Mouse (Mus musculus): ENCODE data around the gene Teddm2. TPM values are rescaled to one million over a fixed set of nuclear protein-coding genes. Genes with fewer than 3 reads are reported as not detected.

Gene Teddm2
- total and polyA plus RNA-seq, 2 experiments from 2014 or later, result 2.5 to 2.9 TPM

DNA sequence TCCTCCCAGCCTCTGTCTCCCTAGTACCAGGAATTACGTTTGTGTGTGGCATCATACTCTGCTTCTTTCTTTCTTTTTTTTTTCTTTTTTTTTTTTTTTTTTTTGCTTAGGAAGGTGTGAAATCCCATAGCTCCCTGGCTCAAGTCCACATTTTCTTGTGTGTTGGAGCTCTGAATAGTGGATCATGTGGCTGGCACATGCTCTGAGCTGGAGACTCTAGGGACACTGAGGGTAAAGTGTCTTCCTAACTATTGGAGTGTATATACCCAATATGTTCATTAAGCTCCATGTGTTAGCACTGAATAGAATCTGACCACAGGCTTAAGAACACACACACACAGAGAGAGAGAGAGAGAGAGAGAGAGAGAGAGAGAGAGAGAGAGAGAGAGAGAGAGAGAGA, 33.7 kb upstream of the Teddm2 start:
- no peaks in the 10 kb centered on the region for H3K4me1 ChIP-seq (ENCODE audit: insufficient read depth)
- DNase-seq, result no peak
- no peak overlapping the region for H3K4me2 ChIP-seq (ENCODE audit: low read depth)
- no peak for TF ChIP-seq CTCF (IDR thresholded peaks at IDR 0.05; ENCODE audit: low read depth)
- no peak overlapping the region for H3K4me3 ChIP-seq (ENCODE audit: low read depth, low read length)
- WGBS, result 67% methylated on average over 1 of the region's 1 CpGs
- H3K27me3 ChIP-seq (ENCODE audit: insufficient read depth, low read length), result no peaks in the 10 kb centered on the region
- H3K9me3 ChIP-seq (ENCODE audit: low read length), result no peaks in the 10 kb centered on the region
- H3K36me3 ChIP-seq (ENCODE audit: insufficient read depth), result no peaks in the 10 kb centered on the region
- no peak overlapping the region for H3K9ac ChIP-seq
- no peak overlapping the region for H3K27ac ChIP-seq (ENCODE audit: low read depth, low read length)
- no peak for ATAC-seq

DNA sequence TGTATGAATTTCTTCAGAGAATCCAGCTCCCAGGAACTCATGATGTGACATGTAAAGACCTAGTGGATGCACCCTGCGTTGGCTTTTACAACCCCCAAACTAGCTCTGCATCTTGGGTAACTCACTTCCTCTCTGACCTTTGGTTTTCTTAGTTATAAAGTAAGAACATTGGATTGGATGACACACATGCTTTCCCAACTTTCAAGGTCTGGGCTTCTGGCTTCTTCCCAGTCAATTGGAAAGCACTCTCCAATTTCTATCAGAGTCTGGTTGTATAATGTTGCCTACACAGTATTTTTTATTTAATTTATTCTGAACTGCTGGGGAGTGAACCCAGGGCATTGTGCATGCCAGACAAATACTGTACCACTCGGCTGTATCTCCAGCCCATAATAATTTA, 30.4 kb upstream of the Teddm2 start:
- 72% methylated on average over 2 of the region's 2 CpGs for WGBS
- no peak overlapping the region for H3K4me2 ChIP-seq (ENCODE audit: low read depth)

DNA sequence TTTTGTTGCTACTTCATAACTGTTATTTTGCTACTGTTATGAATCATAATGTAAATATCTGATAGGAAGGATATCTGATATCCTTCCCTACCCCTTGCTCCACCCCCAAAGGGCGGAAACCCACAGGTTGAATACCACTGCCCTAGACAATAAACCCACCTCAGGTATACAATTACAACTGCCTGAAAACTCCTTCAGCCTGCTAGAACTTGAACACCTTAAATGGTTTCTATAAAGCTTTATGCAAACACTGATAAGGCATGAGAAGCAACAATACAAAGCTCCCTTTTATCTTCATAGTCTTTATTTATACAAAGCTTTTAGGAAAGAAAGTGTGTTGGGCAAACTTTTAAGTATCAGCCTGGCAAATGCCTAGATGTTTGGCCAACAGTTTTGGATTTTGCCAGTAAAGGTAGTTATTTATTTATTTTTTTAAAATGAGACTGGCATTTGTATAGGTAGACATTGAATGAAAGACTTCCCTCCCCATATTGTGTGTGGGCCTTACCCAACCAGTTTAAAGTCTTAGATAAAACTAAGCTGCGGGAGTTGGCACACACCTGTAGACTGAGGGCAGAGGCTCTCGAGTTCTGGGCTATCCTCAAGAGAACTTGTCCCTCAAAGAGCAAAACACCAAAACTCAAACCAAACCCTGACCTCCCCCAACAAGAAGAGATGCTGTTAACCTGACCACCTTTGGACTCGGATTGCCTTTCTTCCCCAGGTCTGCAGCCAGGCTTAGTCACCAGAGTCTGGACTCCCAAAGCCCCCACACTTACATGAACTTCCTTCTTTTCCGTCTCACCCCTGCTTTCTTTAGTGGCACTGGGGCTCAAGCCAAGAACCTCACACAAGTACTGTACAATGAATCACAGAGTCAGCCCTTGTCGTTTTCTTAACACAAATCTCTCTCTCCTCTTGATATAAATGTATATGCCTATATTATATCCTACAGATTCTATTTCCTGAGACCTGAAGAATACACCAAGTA, 24.7 kb upstream of the Teddm2 start:
- no peak overlapping the region for H3K4me2 ChIP-seq (ENCODE audit: low read depth)
- no peaks in the 10 kb centered on the region for H3K4me1 ChIP-seq (ENCODE audit: insufficient read depth)
- no peak overlapping the region for H3K27ac ChIP-seq (ENCODE audit: low read depth, low read length)
- ATAC-seq (no peak), DNase-seq (no peak)
- H3K9ac ChIP-seq, result no peak overlapping the region
- no peaks in the 10 kb centered on the region for H3K27me3 ChIP-seq (ENCODE audit: insufficient read depth, low read length)
- H3K9me3 ChIP-seq (ENCODE audit: low read length), result no peaks in the 10 kb centered on the region
- H3K36me3 ChIP-seq (ENCODE audit: insufficient read depth), result no peaks in the 10 kb centered on the region
- 87% methylated on average over 6 of the region's 6 CpGs for WGBS
- H3K4me3 ChIP-seq (ENCODE audit: low read depth, low read length), result no peak overlapping the region
- no peak for TF ChIP-seq CTCF (IDR thresholded peaks at IDR 0.05; ENCODE audit: low read depth)

More for the DNA sequence above, 30.4 kb upstream of the Teddm2 start:
- H3K27me3 ChIP-seq (ENCODE audit: insufficient read depth, low read length), result no peaks in the 10 kb centered on the region
- no peak overlapping the region for H3K27ac ChIP-seq (ENCODE audit: low read depth, low read length)
- no peak for TF ChIP-seq CTCF (IDR thresholded peaks at IDR 0.05; ENCODE audit: low read depth)
- ATAC-seq (no peak), DNase-seq (no peak)
- H3K36me3 ChIP-seq (ENCODE audit: insufficient read depth), result no peaks in the 10 kb centered on the region
- no peak overlapping the region for H3K9ac ChIP-seq
- H3K9me3 ChIP-seq (ENCODE audit: low read length), result no peaks in the 10 kb centered on the region
- H3K4me3 ChIP-seq (ENCODE audit: low read depth, low read length), result no peak overlapping the region
- H3K4me1 ChIP-seq (ENCODE audit: insufficient read depth), result no peaks in the 10 kb centered on the region

DNA sequence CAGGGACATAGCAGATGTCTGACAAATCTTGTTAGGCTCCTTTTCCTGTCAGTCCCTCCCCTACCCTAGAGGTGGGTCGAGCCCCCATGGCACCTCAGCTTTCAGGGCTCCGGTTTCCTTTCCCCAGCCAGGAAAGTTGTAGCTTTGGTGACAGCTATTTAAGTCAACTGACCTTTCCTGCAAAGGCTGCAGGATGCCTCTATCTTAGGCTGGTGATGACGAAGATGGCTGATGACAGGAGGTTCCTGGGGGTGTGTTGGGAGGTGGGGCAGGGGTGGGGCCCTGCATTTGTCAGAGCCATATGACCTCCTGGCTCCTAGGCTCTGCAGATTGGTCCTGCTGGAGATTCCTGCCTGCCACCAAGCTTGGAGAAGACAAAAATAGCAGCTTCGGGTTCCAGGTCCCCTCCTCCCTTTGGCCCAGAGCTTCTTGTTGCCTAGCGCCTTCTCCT, 22.6 kb upstream of the Teddm2 start:
- no peak overlapping the region for H3K27ac ChIP-seq (ENCODE audit: low read depth, low read length)
- no peak overlapping the region for H3K4me2 ChIP-seq (ENCODE audit: low read depth)
- 66% methylated on average over 5 of the region's 5 CpGs for WGBS
- ATAC-seq (no peak), DNase-seq (no peak)
- no peaks in the 10 kb centered on the region for H3K36me3 ChIP-seq (ENCODE audit: insufficient read depth)
- H3K9me3 ChIP-seq (ENCODE audit: low read length), result no peaks in the 10 kb centered on the region
- no peak overlapping the region for H3K4me3 ChIP-seq (ENCODE audit: low read depth, low read length)
- TF ChIP-seq CTCF (IDR thresholded peaks at IDR 0.05; ENCODE audit: low read depth), result no peak
- no peaks in the 10 kb centered on the region for H3K27me3 ChIP-seq (ENCODE audit: insufficient read depth, low read length)
- H3K4me1 ChIP-seq (ENCODE audit: insufficient read depth), result no peaks in the 10 kb centered on the region
- H3K9ac ChIP-seq, result no peak overlapping the region

DNA sequence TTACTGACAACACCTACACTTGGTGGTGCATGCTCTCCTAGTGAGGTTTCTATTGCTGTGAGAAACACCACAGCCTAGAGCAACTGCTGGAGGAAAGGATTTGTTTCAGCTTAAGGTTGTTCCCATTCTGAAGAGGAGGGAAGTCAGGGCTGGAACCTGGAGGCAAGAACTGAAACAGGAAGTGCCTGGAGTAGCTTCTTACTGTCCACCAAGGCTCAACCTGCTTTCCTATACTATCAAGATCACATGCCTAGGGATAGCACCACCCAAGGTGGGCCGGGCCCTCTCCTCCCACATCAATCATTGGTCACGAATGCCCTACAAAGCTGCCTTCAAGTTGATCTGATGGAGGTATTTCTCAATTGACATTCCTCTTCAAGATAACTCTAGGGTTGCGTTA, 21.6 kb upstream of the Teddm2 start:
- DNase-seq (no peak), ATAC-seq (no peak)
- H3K4me2 ChIP-seq (ENCODE audit: low read depth), result no peak overlapping the region
- no peaks in the 10 kb centered on the region for H3K9me3 ChIP-seq (ENCODE audit: low read length)
- H3K4me1 ChIP-seq (ENCODE audit: insufficient read depth), result no peaks in the 10 kb centered on the region
- 94% methylated on average over 3 of the region's 3 CpGs for WGBS
- no peak for TF ChIP-seq CTCF (IDR thresholded peaks at IDR 0.05; ENCODE audit: low read depth)
- H3K36me3 ChIP-seq (ENCODE audit: insufficient read depth), result no peaks in the 10 kb centered on the region
- H3K9ac ChIP-seq, result no peak overlapping the region
- no peak overlapping the region for H3K27ac ChIP-seq (ENCODE audit: low read depth, low read length)
- no peak overlapping the region for H3K4me3 ChIP-seq (ENCODE audit: low read depth, low read length)
- H3K27me3 ChIP-seq (ENCODE audit: insufficient read depth, low read length), result no peaks in the 10 kb centered on the region

DNA sequence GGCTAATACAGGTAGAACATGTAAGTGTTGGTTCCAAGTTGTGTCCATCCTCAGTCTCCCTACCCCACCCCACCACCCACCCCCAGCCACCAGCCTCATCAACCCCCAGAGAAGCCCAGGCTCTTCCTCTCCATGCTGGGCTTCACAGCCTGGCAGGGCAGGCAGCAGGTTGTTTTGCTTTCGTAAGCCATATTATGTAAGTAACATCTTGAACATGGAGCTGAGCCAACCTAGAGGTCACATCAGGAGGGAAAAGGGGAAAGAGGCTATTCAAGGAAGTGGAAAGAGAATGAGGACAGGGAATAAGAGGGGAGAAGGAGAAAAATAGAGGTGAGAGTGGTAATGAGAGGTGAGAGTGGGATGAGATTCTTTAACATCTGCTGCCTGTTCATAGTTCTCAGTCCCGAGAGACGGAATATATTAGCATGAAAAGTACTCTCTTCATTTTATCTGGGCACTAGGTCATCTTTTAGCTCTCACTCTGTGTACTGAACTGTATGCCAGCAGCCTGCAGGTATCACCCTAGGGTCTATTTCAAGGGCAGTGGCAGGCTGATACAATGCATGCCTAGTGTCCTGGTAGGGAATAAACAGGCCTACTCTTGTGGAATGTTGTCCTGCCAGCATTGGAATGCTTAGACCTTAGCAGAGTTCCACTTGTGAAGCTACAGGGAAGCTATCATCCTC, 18.6 kb upstream of the Teddm2 start:
- H3K27me3 ChIP-seq (ENCODE audit: insufficient read depth, low read length), result no peaks in the 10 kb centered on the region
- H3K27ac ChIP-seq (ENCODE audit: low read depth, low read length), result no peak overlapping the region
- H3K9me3 ChIP-seq (ENCODE audit: low read length), result no peaks in the 10 kb centered on the region
- 67% methylated on average over 3 of the region's 3 CpGs for WGBS
- DNase-seq (no peak), ATAC-seq (no peak)
- no peak for TF ChIP-seq CTCF (IDR thresholded peaks at IDR 0.05; ENCODE audit: low read depth)
- no peak overlapping the region for H3K4me3 ChIP-seq (ENCODE audit: low read depth, low read length)
- no peak overlapping the region for H3K9ac ChIP-seq
- H3K4me1 ChIP-seq (ENCODE audit: insufficient read depth), result no peaks in the 10 kb centered on the region
- H3K36me3 ChIP-seq (ENCODE audit: insufficient read depth), result no peaks in the 10 kb centered on the region
- no peak overlapping the region for H3K4me2 ChIP-seq (ENCODE audit: low read depth)

DNA sequence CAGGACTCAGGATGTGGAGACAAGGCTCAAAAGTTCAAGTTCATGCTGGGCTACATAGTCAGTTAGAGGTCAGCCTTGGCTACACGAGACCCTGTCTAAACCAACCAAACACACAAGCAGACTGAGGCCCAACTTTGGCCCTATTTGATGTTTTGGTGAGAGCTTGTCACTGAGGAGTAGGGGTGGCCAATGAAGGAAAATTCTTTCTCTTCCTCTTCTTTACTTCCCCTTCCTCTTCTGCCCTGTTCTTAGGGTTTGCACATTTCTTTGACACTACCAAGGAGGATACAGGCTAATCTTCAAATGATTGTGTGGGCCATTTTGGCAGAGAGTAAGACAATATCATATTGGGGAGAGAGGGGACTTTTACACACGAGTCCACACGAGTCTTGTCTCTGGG, 13.8 kb upstream of the Teddm2 start:
- Histone ChIP-seq H3K4me2 (ENCODE audit: low read depth) (no peak overlapping the region), H3K9ac (no peak overlapping the region), H3K4me3 (ENCODE audit: low read depth, low read length) (no peak overlapping the region), H3K36me3 (ENCODE audit: insufficient read depth) (peaks cover 15% of the 10 kb centered on the region), H3K4me1 (ENCODE audit: insufficient read depth) (no peaks in the 10 kb centered on the region), H3K9me3 (ENCODE audit: low read length) (no peaks in the 10 kb centered on the region), H3K27me3 (ENCODE audit: insufficient read depth, low read length) (no peaks in the 10 kb centered on the region), H3K27ac (ENCODE audit: low read depth, low read length) (no peak overlapping the region)
- no peak for TF ChIP-seq CTCF (IDR thresholded peaks at IDR 0.05; ENCODE audit: low read depth)
- DNase-seq (no peak), ATAC-seq (no peak)
- WGBS, result 85% methylated on average over 3 of the region's 3 CpGs
